In genomic region chr7:139998691-139999350, GRCm38 (mm10) we compare ENCODE assay signal across 30 mouse cellular contexts. TPM values are rescaled to one million over a fixed set of nuclear protein-coding genes. Genes with fewer than 3 reads are reported as not detected.
A peak's percentile ranks its signal among the peaks of the same experiment; 100 is the strongest.
DNase-seq lines count a peak whose midpoint lies in the region; TF ChIP-seq lines count a peak whose summit lies in the region.
"Had no signal": no experiment of that assay in that cellular context is flagged by ENCODE, and none has a peak within 500 bp of the region (broad histone marks: within the 10 kb centered on the region; RNA-seq: fewer than 3 reads in every experiment).

No protein-coding gene starts in this region.

- TF ChIP-seq POLR2A in thymus, adult 2 months (IDR thresholded peaks at IDR 0.05; ENCODE audit: control insufficient read depth, extremely low read depth, insufficient read depth, low read length, poor library complexity), result no peak

- DNase-seq in frontal cortex, postnatal 36 days (ENCODE audit: low spot score in 2 of 2), result peak; percentile 37 to 63
- DNase-seq in frontal cortex, postnatal 14 days (ENCODE audit: low spot score in 2 of 2), result no peak
- DNase-seq in left cerebral cortex, adult 18-20 months (ENCODE audit: low spot score in 2 of 2), result peak; percentile 31 to 47
- DNase-seq in left cerebral cortex, postnatal 4 days, result no peak
- peak; percentile 1 for DNase-seq in thymus, postnatal 14 days
- DNase-seq in thymus, adult 2 months, result no peak
- DNase-seq in cerebellum, postnatal 10 days, result no peak
- DNase-seq: adrenal gland, postnatal 14 days; cerebellum, adult 11-12 months; cerebellum, postnatal 36 days; forebrain, postnatal 0 days; gastrocnemius, postnatal 10 days; kidney, adult 11 months; liver, embryonic 13.5 days; retina, postnatal 1 day had no signal

- no peak overlapping the region for H3K4me3 ChIP-seq in thymus, adult 2 months (ENCODE audit: control insufficient read depth, insufficient read depth, low read length)
- H3K4me3 ChIP-seq: forebrain, embryonic 10.5 days; limb, embryonic 13.5 days; liver, embryonic 13.5 days; midbrain, embryonic 12.5 days had no signal

- peaks cover 20% of the 10 kb centered on the region for H3K36me3 ChIP-seq in thymus, adult 2 months (ENCODE audit: control insufficient read depth, insufficient read depth, low read length)

- intact Hi-C loops in left cerebral cortex, postnatal 4 days (cut with DNase I), result loop anchor here (5.0 kb wide), 1 partner anchor 33 kb away; no protein-coding TSS in a partner anchor

- no peak for TF ChIP-seq CTCF in thymus, adult 2 months (IDR thresholded peaks at IDR 0.05; ENCODE audit: borderline replicate concordance, control insufficient read depth, extremely low read depth, insufficient read depth, low read length, poor library complexity)

- WGBS in thymus, adult 2 months, result 96% methylated on average over 13 of the region's 13 CpGs

- no peaks in the 10 kb centered on the region for H3K4me1 ChIP-seq in thymus, adult 2 months (replicated peaks; ENCODE audit: control insufficient read depth, insufficient read depth, low read length)
- H3K4me1 ChIP-seq: limb, embryonic 13.5 days; liver, embryonic 13.5 days; midbrain, embryonic 12.5 days had no signal

- H3K27ac ChIP-seq in thymus, adult 2 months (ENCODE audit: control insufficient read depth, insufficient read depth, low read length), result no peak overlapping the region
- H3K27ac ChIP-seq: forebrain, embryonic 10.5 days; limb, embryonic 13.5 days; liver, embryonic 13.5 days; macrophage; midbrain, embryonic 12.5 days had no signal

- no peaks in the 10 kb centered on the region for H3K27me3 ChIP-seq in thymus, adult 2 months (ENCODE audit: control insufficient read depth, insufficient read depth, low read length)
- H3K27me3 ChIP-seq: limb, embryonic 13.5 days; liver, embryonic 13.5 days; midbrain, embryonic 12.5 days had no signal

RNA-seq across cellular contexts. Expression of gene Adam8, which starts 6.5 kb away (rescaled TPM):
- 1 to 10 TPM; 3.3 TPM for total RNA-seq in left cerebral cortex, adult 18-20 months (2021)
- 1 to 10 TPM; 2.4 to 2.6 TPM for total RNA-seq in left cerebral cortex, postnatal 4 days (2021)
- 36.0 and 37.6 TPM in 2 replicates for polyA plus RNA-seq in thymus, adult 2 months (2012; rRNA removed)

RNA-seq across cellular contexts. Expression of gene 6430531B16Rik, which starts 20.3 kb away (rescaled TPM):
- total RNA-seq in left cerebral cortex, adult 18-20 months (2021), result 1 to 10 TPM in 1 of 2 experiments, under 1 TPM in 1; 0.96 to 1.7 TPM
- total RNA-seq in left cerebral cortex, postnatal 4 days (2021), result under 1 TPM; 0.66 to 0.83 TPM
- polyA plus RNA-seq in thymus, adult 2 months (2012; rRNA removed), result 0.73 and 0.84 TPM in 2 replicates
- total RNA-seq: adrenal gland, postnatal 14 days; gastrocnemius, postnatal 10 days; heart, adult 8-10 months; monocyte, adult 5-6 weeks had no signal
- polyA plus RNA-seq: G1E; liver, embryonic 13.5 days; macrophage; neural tube, embryonic 11.5 days had no signal

RNA-seq across cellular contexts. Expression of gene Zfp511, which starts 37.4 kb away (rescaled TPM):
- total RNA-seq in left cerebral cortex, adult 18-20 months (2021), result 10 to 100 TPM; 22.2 to 26.3 TPM
- 10 to 100 TPM; 32.3 to 33.9 TPM for total RNA-seq in left cerebral cortex, postnatal 4 days (2021)
- polyA plus RNA-seq in thymus, adult 2 months (2012; rRNA removed), result 123 and 143 TPM in 2 replicates

RNA-seq across cellular contexts. Expression of gene Tubgcp2, which starts 37.6 kb away (rescaled TPM):
- 10 to 100 TPM; 34.5 to 36.1 TPM for total RNA-seq in left cerebral cortex, adult 18-20 months (2021)
- 10 to 100 TPM; 55.1 to 58.0 TPM for total RNA-seq in left cerebral cortex, postnatal 4 days (2021)
- polyA plus RNA-seq in thymus, adult 2 months (2012; rRNA removed), result 39.7 and 40.6 TPM in 2 replicates

RNA-seq across cellular contexts. Expression of gene Msx3, which starts 50.1 kb away (rescaled TPM):
- not detected for total RNA-seq in left cerebral cortex, adult 18-20 months (2021)
- 1 to 10 TPM; 2.3 to 2.5 TPM for total RNA-seq in left cerebral cortex, postnatal 4 days (2021)
- polyA plus RNA-seq in thymus, adult 2 months (2012; rRNA removed), result 1.4 TPM in 2 replicates
- total RNA-seq: adrenal gland, postnatal 14 days; gastrocnemius, postnatal 10 days; heart, adult 8-10 months; layer of hippocampus, adult 8-10 months; monocyte, adult 5-6 weeks had no signal
- polyA plus RNA-seq: activated CD4-positive, CD25-positive, alpha-beta regulatory T cell, adult 4 months; G1E; heart, embryonic 16.5 days; kidney, embryonic 16.5 days; limb, embryonic 13.5 days; liver, embryonic 13.5 days; lung, embryonic 16.5 days; macrophage; spleen, adult 2 months; stomach, embryonic 14.5 days had no signal

Comparison
In these comparisons a context has a peak if more than half of its experiments do, and no peak if none do; other contexts are left out.
1. DNase-seq: peak in frontal cortex, postnatal 36 days (2 of 2), left cerebral cortex, adult 18-20 months (2 of 2) and thymus, postnatal 14 days (single experiment); none in frontal cortex, postnatal 14 days (0 of 2), left cerebral cortex, postnatal 4 days (single experiment), thymus, adult 2 months (single experiment) and cerebellum, postnatal 10 days (0 of 2).